Comparison of ENCODE assay signal across 9 mouse cellular contexts in genomic region chr7:65735261-65735660, GRCm38 (mm10).
"Had no signal": no experiment of that assay in that cellular context is flagged by ENCODE, and none has a peak within 500 bp of the region (broad histone marks: within the 10 kb centered on the region; RNA-seq: fewer than 3 reads in every experiment).

No protein-coding gene starts in this region.

- DNase-seq: lung, adult 2 months; lung, postnatal 14 days; lung, postnatal 36 days; right cerebral cortex, postnatal 25 days; right cerebral cortex, postnatal 4 days; spleen, adult 18-20 months; thymus, adult 18-20 months; thymus, postnatal 14 days; thymus, postnatal 36 days had no signal
